Mouse (Mus musculus) gastrocnemius, postnatal 14 days (tissue): ENCODE measurements at regions not wholly inside any gene's neighbourhood (a gene's known extent, or its start where the extent isn't known, plus 50 kb on each side); places are given as distances from the start of the nearest gene placed in this dataset.
A peak's percentile ranks its signal among the peaks of the same experiment; 100 is the strongest.

Source experiments
- DNase-seq: peaks from one replicate; pipeline ENCODE4 v3.0.0; 2021; ENCODE audit warnings: mixed read lengths
- intact Hi-C: fragments of 180-260 bp; cut with DNase I; formaldehyde crosslinking; loops from one replicate; pipeline ENCODE4 v1.15.1; 2025; ENCODE audit warnings: low total_unique reads

GRCm38 (mm10) chr2:110426881-110427280 is 63.9 kb upstream of the Fibin start:
- no peak for DNase-seq
- intact Hi-C loops, result no loop called here

- no peak for DNase-seq
- intact Hi-C loops, result no loop called here
Observed at GRCm38 (mm10) chr2:110452694-110453093, 89.7 kb upstream of the Fibin start.

GRCm38 (mm10) chr2:110472307-110472995 is 109.5 kb upstream of the Fibin start:
- no peak for DNase-seq
- intact Hi-C loops, result no loop called here

- intact Hi-C loops, result no loop called here
- DNase-seq, result no peak
Observed at GRCm38 (mm10) chr2:110476591-110476990, 113.6 kb upstream of the Fibin start.

- DNase-seq, result no peak
- intact Hi-C loops, result no loop called here
Observed at GRCm38 (mm10) chr2:110481327-110481726, 115.8 kb upstream of the Slc5a12 start.

GRCm38 (mm10) chr2:110486201-110486600 is 110.9 kb upstream of the Slc5a12 start:
- DNase-seq, result no peak
- intact Hi-C loops, result no loop called here

- DNase-seq, result peak; percentile 9
- intact Hi-C loops, result no loop called here
Observed at GRCm38 (mm10) chr2:110486724-110487123, 110.4 kb upstream of the Slc5a12 start.

GRCm38 (mm10) chr2:110487950-110488349 is 109.1 kb upstream of the Slc5a12 start:
- no peak for DNase-seq
- intact Hi-C loops, result no loop called here

GRCm38 (mm10) chr2:110501786-110502185 is 95.3 kb upstream of the Slc5a12 start:
- intact Hi-C loops, result no loop called here
- no peak for DNase-seq

GRCm38 (mm10) chr2:110508162-110508748 is 88.8 kb upstream of the Slc5a12 start:
- DNase-seq, result no peak
- intact Hi-C loops, result no loop called here

- DNase-seq, result no peak
Observed at GRCm38 (mm10) chr2:110523173-110523803, 73.8 kb upstream of the Slc5a12 start.

GRCm38 (mm10) chr2:110528191-110528590 is 68.9 kb upstream of the Slc5a12 start:
- intact Hi-C loops, result no loop called here
- no peak for DNase-seq

More at GRCm38 (mm10) chr2:110523173-110523803, 73.8 kb upstream of the Slc5a12 start:
- intact Hi-C loops, result no loop called here

GRCm38 (mm10) chr2:110540140-110540539 is 57.0 kb upstream of the Slc5a12 start:
- no peak for DNase-seq
- intact Hi-C loops, result no loop called here

GRCm38 (mm10) chr2:110540570-110541357 is 56.3 kb upstream of the Slc5a12 start:
- DNase-seq, result no peak

GRCm38 (mm10) chr2:110541358-110541737 is 55.8 kb upstream of the Slc5a12 start:
- intact Hi-C loops, result no loop called here
- DNase-seq, result no peak

More at GRCm38 (mm10) chr2:110540570-110541357, 56.3 kb upstream of the Slc5a12 start:
- intact Hi-C loops, result no loop called here
